Mouse (Mus musculus) urinary bladder, postnatal 36 days (tissue): ENCODE data around the gene Vwa7.

Experiments
- DNase-seq, 2 experiments: peaks; one replicate each; pipeline ENCODE4 v3.0.0; 2022; ENCODE audit warnings: low spot score in 2 of 2, mixed read lengths in 1 of 2

Gene Vwa7

DNA sequence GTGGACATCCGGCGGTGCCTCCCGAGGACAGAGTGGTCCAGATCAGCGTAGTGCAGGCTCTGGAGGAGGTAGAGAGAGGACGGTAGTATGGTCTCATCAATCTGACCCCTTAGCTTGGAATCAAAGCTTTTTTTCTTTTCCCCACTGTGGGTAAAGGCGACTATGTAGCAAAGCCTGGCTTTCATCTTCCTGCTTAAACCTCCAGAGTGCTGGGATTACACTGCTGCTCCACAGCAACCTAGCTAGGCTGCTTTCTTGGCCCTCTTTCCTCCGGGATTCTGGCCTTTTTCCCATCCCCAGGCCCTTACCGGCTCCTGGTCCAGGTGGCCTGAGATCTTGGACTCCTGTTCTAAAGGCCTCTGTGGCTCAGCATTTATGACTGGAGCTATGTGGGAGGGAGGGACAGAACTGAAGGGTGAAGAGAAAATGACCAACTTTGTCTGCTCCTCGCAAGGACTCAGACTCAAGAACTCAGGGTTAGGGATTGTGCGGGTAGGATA is 48.0 kb downstream of the Vwa7 start:
- no peak for DNase-seq

DNA sequence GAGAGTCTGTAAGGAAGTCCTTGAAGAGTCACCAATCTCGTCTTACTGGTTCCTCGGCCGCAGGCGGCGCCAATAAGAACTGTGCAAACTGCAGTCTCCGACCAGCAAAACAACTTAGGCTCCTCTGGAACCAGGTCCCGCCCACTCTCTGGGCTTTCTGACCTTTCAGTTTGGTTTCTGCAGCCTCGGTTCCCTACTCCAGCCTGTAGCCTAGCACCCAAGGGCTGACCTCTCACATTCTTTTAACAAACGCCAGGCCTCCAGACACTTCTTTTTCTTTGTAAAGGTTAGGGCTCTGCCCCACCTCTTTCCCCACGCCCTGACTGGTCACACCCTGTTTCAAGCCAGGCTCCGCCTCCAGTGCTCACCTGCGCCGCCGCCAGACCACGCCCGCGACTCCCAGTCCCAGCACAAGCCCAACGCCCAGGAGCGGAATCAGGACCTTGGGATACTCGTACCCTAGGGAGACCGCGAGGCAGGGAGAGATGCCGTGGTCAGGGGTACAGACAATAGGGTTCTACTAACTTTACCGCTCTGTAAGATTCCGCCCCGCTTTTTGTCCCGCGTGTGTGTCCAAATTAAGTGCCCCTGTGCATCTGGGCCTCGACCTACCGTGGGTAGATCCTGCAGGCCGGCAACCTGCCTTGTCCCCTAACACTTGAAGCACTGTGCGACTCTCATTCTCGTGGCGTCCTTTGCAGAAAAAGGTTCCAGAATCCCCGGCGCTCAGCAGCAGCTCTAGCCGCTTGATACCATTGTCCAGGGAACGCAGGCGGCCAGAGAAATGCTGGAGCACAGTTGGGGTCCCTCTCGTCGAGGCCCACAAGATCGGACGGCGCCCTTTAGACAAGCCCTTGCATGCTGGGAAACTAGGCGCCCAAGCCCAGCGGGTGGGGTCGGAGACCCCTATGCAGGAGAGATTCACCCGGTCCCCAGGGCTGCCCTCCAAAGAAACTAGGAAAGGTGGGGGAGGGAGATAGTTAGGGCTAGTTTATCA is 48.9 kb downstream of the Vwa7 start, which contains the start of gene Ly6g6c:
Gene Ly6g6c, plus strand, starts transcription at position 438 of the 997 bp plus-strand sequence.
- DNase-seq = peak; percentile 75 to 80

DNA sequence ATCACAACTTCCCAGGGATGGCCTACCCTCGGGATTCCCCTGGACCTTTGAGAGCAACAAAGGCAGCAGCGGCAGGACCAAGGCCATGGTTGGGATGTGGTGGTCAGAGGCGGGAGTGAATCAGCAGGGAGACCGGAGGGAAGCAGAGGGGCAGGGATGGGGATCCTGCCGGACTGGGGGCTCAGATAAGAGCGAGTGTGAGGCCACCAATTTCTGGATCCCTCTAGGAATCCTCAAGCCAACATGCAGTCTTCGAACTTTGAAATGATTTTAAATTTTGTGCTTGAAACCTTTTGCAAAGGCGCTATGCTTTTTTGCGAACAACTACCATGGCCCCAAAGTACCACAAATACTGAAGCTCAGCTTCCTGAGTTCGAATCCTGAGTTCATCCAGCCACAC is 49.7 kb downstream of the Vwa7 start, which contains the start of gene Mpig6b:
Gene Mpig6b, minus strand, starts transcription at position 101 of the 400 bp plus-strand sequence.
- DNase-seq = no peak

DNA sequence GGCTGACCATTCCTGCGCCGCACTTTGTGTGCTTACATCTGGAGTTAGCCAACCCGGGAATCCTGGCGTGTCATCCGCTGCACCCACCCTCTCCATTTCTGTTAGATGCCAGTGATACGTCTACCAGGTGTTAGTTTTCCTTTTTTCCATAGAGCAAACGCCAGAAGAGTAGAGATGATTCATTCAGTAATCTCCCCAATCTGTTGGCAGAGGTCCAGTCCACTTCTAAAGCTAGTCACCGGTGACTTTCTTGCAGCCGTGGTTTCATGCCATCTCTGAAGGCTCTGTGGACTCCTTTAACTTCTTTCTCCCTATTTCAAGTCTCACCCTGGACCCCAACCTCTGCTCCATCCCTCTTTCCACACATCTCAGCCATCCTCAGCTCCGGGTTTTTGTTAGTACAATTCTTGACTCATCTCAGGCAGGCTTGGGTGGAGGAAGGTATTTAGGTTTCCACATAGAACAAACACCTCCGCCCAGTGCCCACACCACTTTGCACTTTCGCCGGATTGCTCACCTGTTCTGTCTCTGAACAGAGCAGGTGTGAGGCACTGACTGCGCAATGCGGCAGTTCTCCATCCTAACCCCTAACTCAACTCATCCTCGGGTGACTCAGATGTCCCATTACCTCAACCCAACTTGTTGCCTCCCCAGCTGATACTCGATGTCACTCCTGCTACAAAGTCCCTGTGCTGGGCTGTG is 52.0 kb downstream of the Vwa7 start:
- peak in 1 of 2 experiments; percentile 50 for DNase-seq

DNA sequence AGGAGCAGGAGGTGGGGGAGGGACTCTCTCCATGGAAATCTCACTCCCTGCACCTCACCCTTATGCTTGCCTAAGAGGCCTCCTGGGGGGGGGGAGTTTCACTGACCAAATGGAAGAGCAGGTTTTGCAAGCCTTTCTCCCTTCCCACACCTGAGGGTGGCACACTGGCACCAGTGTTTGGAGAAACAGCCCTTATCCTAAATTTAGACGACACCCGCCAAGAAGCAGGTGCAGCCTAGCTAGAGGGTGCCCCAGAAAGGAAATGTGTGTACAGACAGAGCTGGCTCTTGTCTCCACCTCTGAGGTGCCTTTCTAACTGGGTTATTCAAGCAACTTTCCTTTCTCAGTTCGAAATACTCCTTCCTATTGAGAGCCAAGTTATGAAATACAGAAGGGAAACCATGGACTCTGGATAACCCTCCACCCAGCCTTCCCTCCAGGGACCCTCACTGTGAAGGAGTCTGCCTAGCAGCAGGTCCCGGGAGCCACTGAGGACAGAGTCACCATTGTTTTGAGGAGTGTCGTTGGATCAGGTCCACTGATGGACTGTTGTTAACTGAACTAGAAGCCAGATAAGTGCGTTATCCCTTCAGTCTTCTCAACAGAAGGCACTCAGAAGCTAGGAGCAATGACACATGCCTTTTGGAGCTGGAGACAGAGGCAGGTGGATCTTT is 54.3 kb downstream of the Vwa7 start:
- no peak for DNase-seq

DNA sequence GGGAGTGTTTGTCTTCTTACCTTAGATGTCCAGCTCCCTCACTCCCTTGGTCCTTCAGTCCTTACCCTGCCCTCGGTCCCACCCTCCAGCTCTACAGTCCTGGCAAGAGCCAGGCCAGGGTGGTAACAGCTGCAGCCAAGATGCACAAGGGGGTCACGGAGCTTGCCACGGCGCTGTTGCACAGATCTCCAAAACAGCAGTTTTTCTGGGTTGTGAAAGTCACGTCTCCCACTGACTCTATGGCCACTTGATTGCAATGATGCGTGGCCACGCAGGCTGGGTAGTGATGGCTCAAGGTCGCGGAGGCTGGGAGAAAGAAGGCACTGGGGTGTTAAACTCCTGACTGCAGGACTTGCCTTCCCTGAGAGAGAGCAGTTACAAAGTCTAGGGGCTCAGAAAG is 55.1 kb downstream of the Vwa7 start:
- DNase-seq = no peak

DNA sequence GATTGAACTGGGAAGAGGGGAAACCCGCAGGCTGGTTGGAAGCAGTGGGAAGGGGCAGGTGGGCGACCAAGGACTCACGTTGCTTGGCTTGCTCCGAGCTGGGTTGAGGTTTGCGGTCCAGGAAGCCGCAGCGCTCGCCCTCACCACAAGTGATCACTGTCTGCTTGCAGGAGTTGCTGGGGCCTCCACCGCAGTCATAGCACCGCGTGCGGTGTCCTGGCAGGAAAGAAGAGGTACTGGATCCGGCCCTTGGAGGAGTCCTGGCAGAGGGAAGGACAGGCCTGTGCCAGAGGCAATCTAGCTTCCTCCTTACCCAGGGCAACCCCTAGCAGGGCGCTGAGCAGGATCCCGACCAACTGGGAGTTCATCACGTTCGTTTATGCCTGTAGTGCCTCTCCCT is 57.7 kb downstream of the Vwa7 start:
- no peak for DNase-seq
